Mouse (Mus musculus): ENCODE measurements at regions not wholly inside any gene's neighbourhood (a gene's known extent, or its start where the extent isn't known, plus 50 kb on each side); places are given as distances from the start of the nearest gene placed in this dataset.
A peak's percentile ranks its signal among the peaks of the same experiment; 100 is the strongest.

DNA sequence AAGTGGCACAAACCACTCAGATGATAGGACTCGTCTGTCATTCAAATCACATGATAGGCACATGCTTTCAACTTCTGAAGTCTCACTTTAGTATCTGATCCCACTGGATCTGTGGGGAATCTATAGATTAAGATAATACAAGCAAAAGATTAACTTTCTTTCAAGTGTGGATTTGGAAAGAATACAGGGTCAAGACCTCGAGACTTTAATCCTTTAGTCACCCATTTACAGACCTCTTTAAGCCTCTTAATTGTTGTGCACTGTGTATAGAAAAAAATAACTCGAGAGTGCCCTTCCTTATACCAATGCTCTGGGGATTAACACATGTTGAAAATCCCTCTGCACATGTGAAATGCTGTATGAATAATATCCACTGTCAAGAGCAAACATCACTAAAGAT is 306.7 kb upstream of the Pard3b start:
- no peak for DNase-seq

DNA sequence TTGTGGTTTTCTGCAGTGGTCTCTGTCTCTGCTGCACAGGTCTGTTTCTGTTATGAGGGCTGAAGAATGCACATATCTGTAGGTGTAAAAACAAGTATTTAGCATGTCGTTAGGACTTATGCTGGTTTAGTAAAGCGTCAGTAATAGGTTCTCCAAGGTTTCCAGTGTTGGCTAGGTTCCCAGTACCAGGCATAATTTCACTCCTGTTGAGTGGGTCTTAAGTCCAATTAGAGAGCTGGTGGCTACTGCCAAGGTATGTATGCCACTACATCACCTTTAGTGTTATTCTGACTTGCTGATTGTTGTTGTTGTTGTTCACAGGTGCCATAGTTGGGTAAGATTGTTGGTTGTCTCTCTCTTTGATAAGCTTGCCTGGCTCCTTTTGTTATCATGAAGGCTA is 302.3 kb upstream of the Pard3b start:
- DNase-seq, result no peak

DNA sequence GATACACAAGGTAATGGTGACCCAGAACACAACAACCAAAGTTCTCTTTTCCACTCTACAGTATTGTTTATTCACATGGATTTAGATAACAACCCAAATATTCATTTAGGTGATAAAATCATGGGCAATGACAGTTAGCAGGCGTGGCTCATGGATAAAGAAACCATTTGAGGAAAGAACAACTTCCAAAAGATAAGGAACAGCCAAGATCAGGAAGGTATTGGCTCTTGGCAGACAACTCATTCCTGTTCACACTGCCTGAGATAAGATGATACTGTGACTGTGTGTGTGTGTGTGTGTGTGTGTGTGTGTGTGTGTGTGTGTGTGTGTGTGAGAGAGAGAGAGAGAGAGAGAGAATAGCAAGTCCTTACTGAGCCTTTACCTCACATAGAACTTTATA is 285.7 kb upstream of the Pard3b start:
- DNase-seq, result no peak

DNA sequence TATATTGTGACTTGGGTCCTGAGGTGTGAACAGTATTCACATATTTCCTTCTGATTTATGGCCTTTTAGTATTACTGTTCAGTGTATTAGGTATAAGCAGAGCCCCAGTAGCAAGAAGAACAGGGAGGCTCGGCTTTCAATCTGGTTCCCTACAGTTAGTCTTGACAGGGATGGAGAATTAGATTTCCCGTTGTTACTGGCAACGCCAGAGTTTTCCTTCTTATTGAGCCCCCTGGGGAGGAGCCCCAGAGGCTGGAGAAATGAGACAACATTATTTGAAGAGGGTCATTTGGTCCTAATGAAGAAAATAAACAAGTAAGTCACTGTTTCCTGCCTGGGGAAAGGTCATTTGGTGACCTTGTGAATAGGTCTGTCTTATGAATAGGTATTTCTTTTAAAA is 285.1 kb upstream of the Pard3b start:
- DNase-seq, result no peak

DNA sequence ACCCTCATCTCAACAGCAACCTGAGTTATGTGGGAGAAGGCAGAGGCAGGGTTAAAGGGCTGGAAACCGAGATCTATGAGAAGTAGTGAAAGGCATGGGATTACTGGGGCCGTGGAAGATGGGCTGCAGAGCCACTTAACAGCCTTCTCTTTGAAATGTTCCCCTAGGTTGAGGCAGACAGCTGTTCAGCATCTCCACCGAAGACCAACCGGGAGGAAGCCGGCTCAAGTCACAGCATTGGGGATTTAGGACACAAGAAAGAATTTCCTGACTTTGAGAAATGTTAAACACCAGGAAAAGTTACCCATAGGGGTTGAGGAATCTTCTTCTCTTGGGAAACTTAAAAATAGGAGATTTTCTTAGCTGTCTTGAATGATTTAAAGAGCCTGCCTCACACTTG is 283.4 kb upstream of the Pard3b start:
- DNase-seq, result no peak

DNA sequence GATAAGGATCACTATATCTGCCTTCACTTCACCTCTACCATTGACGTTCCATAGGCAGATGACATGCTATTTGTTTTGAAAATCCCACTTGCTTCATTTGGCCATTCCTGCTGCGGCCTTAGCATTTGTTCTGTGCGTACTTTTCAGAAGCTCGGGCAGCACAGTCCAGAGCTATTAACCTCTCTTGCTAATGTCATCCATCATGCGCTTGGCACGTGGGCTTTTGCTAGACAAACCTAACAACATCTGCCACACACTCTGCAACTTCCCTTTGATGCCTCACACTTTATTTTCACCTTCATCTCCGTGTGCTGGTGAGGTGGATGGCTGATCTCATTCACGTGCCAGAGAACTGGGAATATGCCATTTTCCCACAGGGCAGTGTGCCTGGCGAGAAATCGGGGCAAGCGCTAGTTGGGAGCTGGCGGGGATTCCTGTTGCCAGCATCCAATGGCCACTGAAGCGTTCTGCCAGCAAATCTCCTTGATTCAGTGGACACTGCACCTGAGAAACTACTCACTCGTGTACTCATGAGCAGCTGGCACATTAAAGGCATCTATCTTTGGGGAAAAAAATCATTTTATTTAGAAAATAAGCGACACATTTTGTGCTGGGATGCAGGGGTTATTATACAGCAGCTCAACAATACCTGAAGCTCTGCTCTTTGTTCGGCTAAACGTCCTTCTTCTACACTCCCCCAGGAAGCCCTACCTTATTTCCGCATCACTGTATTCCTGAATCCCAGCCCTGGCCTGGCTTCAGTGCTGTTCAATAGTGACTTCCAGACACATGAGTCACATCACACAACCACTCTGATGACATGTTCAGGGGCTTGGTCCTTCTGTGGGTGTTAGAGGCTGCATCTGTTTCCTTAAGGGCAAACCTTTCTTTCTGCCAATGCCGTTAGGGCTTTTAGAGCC is 279.4 kb upstream of the Pard3b start:
- DNase-seq, result no peak

DNA sequence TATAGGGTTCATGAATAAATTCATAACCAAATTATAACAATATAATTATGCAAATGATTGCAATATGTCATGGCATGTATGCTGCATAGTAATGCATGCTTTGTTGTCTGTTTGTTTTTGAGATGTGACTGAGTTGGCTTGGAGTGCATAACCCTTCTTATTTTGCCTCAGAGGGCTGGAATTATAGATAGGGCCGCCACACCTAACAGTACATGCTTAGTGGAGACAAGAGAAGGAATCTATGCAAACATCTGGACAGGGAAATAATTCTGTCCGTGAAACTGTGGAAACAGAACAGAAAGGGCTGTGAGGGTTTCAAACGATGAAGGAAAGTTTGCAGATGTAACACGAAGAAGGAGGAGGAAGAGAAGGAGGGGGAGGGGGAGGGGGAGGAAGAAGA is 266.0 kb upstream of the Pard3b start:
- DNase-seq, result no peak

DNA sequence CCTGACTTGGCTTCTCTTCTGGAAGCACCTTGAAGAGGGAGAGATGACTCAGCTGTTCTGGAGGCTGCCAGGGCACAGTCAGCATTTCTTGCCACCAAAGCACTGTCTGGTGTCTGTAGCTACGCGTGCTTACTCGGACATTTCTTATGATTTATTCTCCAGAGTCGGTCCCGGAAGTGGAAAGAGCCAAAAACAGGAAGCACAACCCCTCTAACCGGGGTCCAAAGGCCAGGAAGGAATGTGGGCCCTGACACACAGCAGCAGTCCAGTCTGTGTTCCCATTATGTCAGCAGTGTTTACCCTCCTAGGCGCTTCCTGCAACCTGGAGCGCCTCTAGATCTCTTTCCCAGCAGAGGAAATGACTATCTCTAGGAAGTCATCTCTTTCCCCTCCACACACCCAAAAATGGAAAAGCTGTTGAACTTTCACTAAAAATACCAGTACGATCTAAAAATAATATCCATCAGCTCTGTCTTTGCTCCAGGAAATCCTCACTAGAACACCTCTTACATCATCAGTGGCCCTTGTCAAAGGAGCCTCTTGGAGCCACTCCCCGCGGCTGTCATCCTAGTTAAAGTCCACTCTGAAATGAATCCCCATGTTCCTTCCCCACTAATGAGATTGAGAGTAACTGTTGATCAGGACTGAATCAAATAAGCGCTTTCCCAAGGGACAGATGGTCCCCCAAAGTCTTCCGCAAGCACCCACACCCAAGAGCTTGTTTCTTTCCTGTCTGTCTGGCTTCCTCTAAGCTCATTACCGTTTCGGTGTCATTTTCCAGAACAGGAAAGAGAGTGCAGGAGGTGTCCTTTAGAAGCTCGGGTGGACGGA is 264.7 kb upstream of the Pard3b start:
- no peak for DNase-seq

DNA sequence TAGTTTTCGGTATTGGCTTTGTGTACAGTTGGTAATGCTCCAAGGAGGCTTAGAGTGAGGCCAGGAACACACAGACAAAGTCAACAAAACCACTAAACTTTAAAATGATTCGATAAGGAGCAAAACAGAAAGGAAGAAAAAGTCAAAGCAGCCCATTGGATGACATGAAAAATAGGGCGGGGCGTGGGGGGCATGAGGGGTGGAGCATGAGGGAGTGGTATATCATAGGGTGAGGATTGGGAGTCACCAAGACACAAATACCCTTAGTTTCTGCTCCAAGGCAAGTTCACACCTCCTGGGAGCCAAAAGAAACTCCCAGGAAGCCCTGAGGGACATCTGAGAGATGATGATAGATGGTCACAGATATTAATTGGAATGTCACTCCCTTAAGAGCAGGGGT is 262.2 kb upstream of the Pard3b start:
- DNase-seq, result no peak

DNA sequence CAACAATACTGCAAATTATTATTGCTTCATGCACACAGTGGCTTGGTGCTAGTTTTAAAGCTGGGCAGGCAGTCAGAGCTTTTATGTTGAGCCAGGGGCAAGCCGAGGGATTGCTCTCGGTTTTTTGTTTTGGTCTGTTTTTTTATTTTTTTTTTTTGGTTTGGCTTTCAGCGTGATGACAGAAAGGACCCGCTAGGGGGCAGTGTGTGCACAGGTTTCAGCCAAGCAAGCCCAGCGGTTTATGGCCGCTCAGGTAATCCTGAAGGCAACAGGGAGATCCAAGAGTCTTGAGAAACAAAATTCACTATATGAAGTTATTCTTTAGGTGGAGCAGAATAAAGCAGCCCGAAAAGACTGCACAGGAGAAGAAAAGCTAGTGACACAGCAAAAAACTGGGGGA is 261.6 kb upstream of the Pard3b start:
- peak; percentile 47 for DNase-seq

DNA sequence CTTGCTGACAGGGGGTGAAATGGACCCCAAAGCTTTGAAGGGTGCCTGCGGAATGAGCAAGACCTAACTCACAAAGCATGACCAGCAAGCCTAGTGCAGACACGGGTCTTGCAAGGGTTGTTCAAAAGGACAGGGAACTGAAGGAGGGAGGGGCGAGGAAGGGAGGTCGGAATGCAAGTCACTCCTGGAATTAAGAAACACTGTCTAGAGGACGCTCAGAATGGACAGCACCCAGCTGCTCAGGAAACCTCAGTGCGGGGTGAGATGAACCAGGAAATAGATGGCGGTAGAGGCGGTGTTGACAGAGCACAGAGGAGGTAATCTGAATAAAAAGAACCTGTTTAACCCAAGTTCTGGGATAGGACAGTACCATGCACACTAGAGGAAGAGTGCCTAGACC is 260.4 kb upstream of the Pard3b start:
- no peak for DNase-seq

DNA sequence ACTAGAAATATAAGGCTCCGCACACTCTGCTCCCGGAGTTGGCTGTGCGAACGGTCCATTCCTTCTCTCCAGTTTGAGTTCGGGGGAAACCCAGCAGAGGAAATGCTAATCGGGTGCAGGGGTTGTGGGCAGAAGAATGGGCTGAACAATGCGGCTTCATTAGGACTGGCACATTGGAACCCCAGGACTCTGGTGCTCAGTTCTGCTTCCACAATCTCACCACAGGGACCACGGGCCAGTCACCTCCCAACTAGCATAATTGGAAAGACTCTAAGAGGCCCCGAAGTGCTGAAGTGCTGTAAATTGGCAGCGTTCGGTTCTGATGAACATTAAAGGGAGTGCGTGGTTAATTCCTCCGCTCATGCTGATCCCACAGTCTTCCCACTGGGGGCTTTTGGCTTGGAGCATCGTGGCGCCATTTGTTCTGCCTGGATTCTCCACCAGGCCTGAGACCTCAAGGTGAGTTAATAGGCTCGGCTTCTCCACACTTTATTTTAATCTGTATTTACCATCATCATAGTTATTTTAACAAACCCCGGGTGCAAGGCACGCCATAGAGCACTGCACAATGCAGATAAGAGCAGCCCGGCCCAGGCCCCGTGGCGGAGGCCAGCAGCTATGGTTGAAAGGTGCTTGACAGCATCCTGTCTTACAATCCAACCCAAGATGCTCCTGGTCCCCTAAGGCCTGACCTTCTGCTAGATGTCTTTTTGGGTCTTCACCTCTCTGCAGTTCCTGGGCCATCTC is 258.7 kb upstream of the Pard3b start:
- DNase-seq, result no peak

DNA sequence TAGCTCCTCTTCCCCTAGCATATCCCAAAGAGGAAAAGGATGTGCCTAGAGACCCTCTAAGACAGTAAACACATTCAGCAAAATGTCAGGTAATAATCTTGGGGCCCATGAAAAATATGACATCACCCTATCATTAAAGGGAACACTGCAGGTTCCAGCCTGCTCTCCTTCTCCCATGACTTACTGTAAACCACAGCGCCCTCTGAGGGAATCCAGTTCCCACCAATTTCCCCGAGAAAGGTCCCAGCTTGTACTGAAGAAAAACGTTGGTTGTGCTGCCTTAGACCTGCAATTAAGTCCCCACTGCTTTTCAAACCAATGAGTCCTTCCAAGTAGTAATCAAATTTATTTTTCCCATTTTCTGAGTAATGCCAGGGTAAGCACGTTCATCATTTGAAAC is 251.0 kb upstream of the Pard3b start:
- DNase-seq, result no peak

DNA sequence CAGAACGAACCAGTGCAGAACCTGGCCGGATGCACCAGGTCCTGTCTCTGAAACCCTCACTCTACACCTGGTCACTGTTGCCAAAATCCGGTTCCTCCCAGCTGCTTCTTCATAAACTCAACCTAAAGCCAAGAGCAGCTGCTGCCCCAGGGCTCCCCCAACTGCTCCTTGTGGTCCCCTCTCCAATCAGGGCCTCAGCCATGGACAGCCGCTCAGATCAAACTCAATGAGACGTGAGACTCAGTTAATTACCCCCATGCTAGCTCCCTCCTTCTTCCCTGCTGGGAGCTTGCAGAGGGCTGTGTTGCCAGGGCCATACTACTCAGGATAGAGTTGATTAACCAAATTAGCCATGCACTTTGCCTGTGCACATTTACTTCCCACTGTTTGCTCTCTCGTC is 240.8 kb upstream of the Pard3b start:
- no peak for DNase-seq

DNA sequence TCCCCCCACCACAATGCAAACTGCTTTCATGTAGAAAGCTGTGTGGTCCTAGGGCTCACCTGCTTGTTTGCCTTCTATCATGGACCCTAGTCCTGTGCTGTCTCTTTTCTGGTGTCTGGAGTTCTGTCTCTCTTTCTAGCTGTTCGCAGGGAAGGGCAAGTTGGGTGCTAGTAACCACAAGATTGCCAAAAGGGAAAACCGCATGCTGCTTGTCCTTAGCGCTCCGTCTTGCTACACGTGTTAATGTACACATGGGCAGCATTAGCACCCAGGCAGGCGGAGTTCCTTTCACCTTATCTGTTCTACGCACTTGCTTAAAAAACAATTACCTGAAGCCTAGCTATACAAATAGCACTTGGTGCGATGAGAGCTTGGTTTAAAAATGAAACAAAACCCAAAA is 236.3 kb upstream of the Pard3b start:
- no peak for DNase-seq

DNA sequence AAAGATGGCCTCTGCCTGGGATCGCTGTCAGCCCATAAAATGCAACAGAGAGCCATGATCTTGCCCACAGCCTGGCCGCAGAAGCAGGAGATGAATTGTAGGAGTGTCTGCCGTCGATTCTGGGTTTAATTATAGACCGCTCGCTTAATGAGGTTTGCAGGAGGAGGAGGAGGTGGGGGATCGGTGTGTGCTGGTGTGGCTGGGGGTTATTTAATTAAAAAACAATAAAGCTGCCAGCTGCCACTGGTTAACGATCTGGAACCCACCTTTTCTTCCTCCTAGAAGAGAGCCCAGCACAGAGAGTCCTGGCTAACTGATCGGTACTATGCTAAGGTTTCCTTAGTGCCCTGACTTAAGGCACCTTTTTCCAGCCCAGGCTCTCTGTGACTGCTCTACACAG is 231.4 kb upstream of the Pard3b start:
- DNase-seq, result no peak

DNA sequence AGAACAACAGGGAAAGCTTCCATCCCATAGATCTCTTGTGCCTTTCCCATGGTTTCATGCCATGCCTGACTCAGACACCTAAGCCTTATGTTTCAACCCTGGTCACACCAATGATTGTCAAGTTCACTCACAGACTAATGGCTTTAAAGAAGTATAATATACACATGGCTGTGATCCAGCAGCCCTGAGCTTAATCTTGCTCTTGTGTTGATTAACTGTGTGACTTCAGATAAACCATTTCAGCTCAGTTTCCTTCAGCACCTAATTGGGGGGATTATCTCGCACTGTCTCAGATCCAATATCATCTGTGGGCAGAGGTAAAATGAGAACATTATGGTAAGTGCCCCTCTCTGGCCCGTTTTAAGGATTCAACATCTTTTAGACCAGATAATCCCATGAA is 223.9 kb upstream of the Pard3b start:
- DNase-seq, result no peak

DNA sequence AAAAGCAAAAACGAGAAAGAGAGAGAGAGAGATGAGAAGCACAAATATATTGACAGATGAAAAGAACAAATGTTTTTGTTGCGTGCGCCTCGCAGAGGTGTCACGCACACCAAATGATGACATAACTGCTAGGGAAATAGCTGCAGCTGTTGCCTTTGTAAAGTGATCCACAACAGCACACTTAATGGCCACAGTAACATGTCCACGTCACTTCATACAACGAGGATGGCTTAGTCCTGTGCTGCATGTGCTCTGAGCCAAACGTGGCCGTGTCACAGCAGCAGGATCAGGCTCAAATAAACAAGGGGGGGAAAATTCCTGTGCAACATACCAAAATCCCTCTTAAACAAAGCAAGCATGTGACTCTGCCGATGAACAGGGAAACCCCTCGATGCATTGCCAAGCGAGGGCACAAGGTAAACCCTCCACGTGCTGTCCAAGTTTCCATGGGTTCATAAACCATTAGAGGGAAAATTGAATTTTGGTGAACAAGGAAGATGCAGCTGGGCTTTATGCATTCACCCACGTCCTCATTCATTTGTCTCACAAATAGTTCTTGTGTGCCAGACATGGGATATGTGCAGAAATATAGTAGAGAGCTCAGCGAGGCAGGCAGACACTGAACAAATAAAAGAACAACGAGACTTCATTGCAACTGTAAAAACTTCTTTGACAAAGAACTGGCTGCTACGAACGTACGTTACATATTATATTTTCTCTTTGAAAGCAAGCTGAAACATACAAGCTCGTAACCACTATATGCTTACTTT is 223.0 kb upstream of the Pard3b start:
- DNase-seq, result no peak

DNA sequence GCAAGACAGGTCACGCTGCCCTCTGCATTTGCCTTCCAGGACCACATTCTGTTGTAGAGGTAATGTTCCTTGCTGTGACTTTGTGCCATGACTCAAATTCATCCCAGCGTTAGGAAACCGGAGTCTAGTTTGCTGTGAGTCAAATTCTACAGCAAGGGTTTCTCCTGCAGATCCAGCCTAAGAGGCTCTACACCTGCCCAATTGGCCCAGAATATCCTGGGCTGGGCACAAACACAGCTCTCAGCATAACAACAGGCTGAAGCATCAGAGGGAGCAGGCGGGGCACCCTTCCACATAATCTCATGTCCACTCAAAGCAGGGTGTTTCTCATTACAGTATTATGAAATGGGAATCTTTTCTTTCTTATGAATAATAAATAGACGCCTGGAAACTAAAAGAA is 220.2 kb upstream of the Pard3b start:
- DNase-seq, result no peak

DNA sequence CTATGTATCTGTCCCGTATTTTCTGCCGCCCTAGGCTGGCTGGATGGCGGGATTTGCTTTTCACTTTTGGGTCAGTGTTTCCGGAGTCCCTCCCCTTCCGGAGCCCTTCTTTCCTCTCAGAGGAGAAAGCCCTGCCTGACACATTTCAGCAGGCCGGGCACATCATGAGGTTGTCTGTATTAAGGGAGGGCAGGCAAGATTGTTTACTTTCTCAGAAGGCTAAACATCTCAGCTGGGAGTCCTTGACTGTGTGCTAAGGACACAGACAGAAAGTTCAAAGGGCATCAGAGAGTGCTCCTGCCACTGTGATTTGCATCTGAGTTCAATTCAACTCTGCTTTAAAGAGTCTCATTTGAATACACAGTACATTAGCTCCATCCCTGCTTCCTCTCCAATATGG is 218.8 kb upstream of the Pard3b start:
- DNase-seq, result no peak

DNA sequence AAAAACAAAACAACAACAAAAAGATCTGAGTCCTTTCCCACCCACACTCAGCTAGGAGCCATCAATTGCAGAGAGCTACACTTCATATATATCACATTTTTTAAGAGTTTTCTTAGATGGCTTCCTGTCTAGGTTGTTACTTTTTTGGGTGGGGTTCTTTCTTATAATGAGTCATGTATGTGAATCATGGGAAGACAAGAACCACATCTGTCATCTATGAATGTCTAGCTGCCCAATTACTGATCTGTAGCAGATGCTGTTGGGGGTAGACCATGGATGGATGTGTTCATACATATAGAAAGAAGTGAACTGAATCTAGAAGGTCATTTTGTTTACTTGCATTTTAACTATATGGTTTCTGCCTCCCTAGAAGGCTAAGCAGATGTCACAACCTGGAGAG is 215.4 kb upstream of the Pard3b start:
- no peak for DNase-seq

DNA sequence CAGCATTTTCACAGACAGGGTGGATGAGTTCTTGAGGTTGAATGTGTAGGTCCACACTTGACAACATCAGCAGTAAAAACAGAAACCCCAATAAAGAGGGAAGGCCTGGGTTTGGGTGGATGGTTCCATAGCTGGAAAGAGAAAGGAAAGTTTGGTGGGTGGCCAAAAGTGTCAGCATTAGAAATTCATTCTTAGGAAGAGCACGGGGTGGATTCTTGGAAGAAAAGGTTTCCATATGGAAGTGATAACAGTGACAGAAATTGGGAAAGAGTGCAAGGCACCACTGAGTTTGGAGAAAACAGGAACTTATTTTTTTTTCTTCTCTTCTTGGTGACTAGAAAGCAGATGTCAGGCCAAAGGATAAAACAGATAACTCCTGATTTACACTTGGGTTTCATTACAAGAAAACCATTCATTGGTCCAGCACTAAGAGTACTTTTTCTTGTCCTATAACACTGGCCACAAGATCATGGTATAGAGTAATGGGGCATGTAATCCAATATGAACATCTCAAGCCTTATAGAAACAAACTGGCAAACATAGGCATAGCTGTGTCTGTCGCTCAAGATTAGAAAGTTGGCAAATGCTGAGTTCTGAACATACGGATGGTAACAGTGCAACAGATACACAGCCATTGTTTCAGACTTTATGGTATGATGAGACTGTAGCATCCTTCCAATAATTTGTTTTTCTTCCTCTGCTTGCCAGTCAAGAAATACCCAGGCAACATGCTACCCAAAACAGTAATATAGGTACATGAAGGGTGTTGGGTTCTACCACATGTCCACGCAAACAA is 209.7 kb upstream of the Pard3b start:
- DNase-seq, result no peak
